Mouse (Mus musculus): ENCODE results near the gene Tpt1.
"Not testable (repeated sequence)": the region's sequence is repeated elsewhere in the genome, so short reads cannot be mapped to it uniquely, and the experiment has no call there.

The Tpt1 gene

GRCm38 (mm10) chr14:75844111-75844695 is 690 bp upstream of the Tpt1 start:
- DNase-seq: no peak

GRCm38 (mm10) chr14:75845698-75846115 is 814 bp downstream of the Tpt1 start:
- DNase-seq: peak; percentile 87

GRCm38 (mm10) chr14:75847669-75848068 is 2.8 kb downstream of the Tpt1 start:
- no peak for DNase-seq

GRCm38 (mm10) chr14:75848482-75848881 is 3.6 kb downstream of the Tpt1 start:
- DNase-seq: no peak

GRCm38 (mm10) chr14:75849236-75849635 is 4.3 kb downstream of the Tpt1 start:
- DNase-seq: no peak

- DNase-seq: no peak
Measured at GRCm38 (mm10) chr14:75849842-75850568, 5.1 kb downstream of the Tpt1 start.

- DNase-seq: no peak
Measured at GRCm38 (mm10) chr14:75850819-75851218, 5.9 kb downstream of the Tpt1 start.

GRCm38 (mm10) chr14:75852016-75852415 is 7.1 kb downstream of the Tpt1 start:
- no peak for DNase-seq

GRCm38 (mm10) chr14:75855263-75855992 is 10.5 kb downstream of the Tpt1 start:
- DNase-seq: no peak

- no peak for DNase-seq
Measured at GRCm38 (mm10) chr14:75858181-75858580, 13.3 kb downstream of the Tpt1 start.

GRCm38 (mm10) chr14:75859619-75860018 is 14.7 kb downstream of the Tpt1 start:
- no peak for DNase-seq

GRCm38 (mm10) chr14:75862701-75863100 is 17.8 kb downstream of the Tpt1 start:
- DNase-seq: no peak

GRCm38 (mm10) chr14:75863549-75864409 is 18.9 kb downstream of the Tpt1 start:
- no peak for DNase-seq

GRCm38 (mm10) chr14:75866706-75867333 is 21.9 kb downstream of the Tpt1 start:
- no peak for DNase-seq

- not testable (repeated sequence) for DNase-seq
Measured at GRCm38 (mm10) chr14:75868028-75868427, 23.1 kb downstream of the Tpt1 start.

GRCm38 (mm10) chr14:75869769-75870363 is 25.0 kb downstream of the Tpt1 start:
- DNase-seq: no peak

GRCm38 (mm10) chr14:75870631-75871030 is 25.7 kb downstream of the Tpt1 start:
- DNase-seq: peak; percentile 48

- no peak for DNase-seq
Measured at GRCm38 (mm10) chr14:75871111-75871510, 26.2 kb downstream of the Tpt1 start.

GRCm38 (mm10) chr14:75871750-75872149 is 26.9 kb downstream of the Tpt1 start:
- no peak for DNase-seq

- no peak for DNase-seq
Measured at GRCm38 (mm10) chr14:75873612-75874011, 28.7 kb downstream of the Tpt1 start.

- peak; percentile 81 for DNase-seq
Measured at GRCm38 (mm10) chr14:75876320-75877043, 31.6 kb downstream of the Tpt1 start.

Data from right cerebral cortex, postnatal 14 days (tissue).